ENCODE assay signal across 21 mouse cellular contexts in genomic region chr7:51722420-51722819, GRCm38 (mm10).
DNase-seq lines count a peak whose midpoint lies in the region; ATAC-seq lines count a peak whose summit lies in the region.
"Had no signal": no experiment of that assay in that cellular context is flagged by ENCODE, and none has a peak within 500 bp of the region (broad histone marks: within the 10 kb centered on the region; RNA-seq: fewer than 3 reads in every experiment).

No protein-coding gene starts in this region.

- no peaks in the 10 kb centered on the region for H3K9me3 ChIP-seq in neural tube, embryonic 12.5 days
- no peaks in the 10 kb centered on the region for H3K9me3 ChIP-seq in neural tube, embryonic 15.5 days (replicated peaks)
- no peaks in the 10 kb centered on the region for H3K9me3 ChIP-seq in limb, embryonic 11.5 days (ENCODE audit: control insufficient read depth, low read length)
- H3K9me3 ChIP-seq: embryonic facial prominence, embryonic 13.5 days; forebrain, embryonic 12.5 days; heart, embryonic 13.5 days; hindbrain, embryonic 15.5 days had no signal

- ATAC-seq in neural tube, embryonic 12.5 days (ENCODE audit: low FRiP score, low read depth) = peak; percentile 76
- no peak for ATAC-seq in neural tube, embryonic 15.5 days (ENCODE audit: low FRiP score)
- ATAC-seq in limb, embryonic 11.5 days (ENCODE audit: insufficient number of reproducible peaks, low FRiP score, low TSS enrichment, low read depth) = 0 out of 2 replicates have a peak, but pooled peaks have one; percentile 51
- ATAC-seq: forebrain, postnatal 0 days; inflammation-experienced regulatory T-cells, adult 6 months had no signal

- H3K9ac ChIP-seq in neural tube, embryonic 12.5 days = no peak overlapping the region
- no peak overlapping the region for H3K9ac ChIP-seq in neural tube, embryonic 15.5 days (replicated peaks)
- no peak overlapping the region for H3K9ac ChIP-seq in limb, embryonic 11.5 days (ENCODE audit: low read length)
- H3K9ac ChIP-seq: embryonic facial prominence, embryonic 13.5 days; forebrain, embryonic 12.5 days; forebrain, postnatal 0 days; heart, embryonic 13.5 days; hindbrain, embryonic 15.5 days had no signal

- H3K27me3 ChIP-seq in neural tube, embryonic 12.5 days (replicated peaks) = no peaks in the 10 kb centered on the region
- H3K27me3 ChIP-seq in neural tube, embryonic 15.5 days (replicated peaks) = no peaks in the 10 kb centered on the region
- H3K27me3 ChIP-seq in limb, embryonic 11.5 days (ENCODE audit: control insufficient read depth, insufficient read depth, low read length) = no peaks in the 10 kb centered on the region
- H3K27me3 ChIP-seq: CH12.LX; embryonic facial prominence, embryonic 13.5 days; forebrain, embryonic 12.5 days; heart, embryonic 13.5 days; hindbrain, embryonic 15.5 days had no signal

- H3K4me2 ChIP-seq in neural tube, embryonic 12.5 days (replicated peaks) = no peak overlapping the region
- no peak overlapping the region for H3K4me2 ChIP-seq in neural tube, embryonic 15.5 days
- H3K4me2 ChIP-seq in limb, embryonic 11.5 days (ENCODE audit: low read depth, severe bottlenecking) = no peak overlapping the region
- H3K4me2 ChIP-seq: embryonic facial prominence, embryonic 13.5 days; forebrain, embryonic 12.5 days; heart, embryonic 13.5 days; hindbrain, embryonic 15.5 days had no signal

- WGBS in neural tube, embryonic 12.5 days = 57% methylated on average over 5 of the region's 5 CpGs
- 45% methylated on average over 5 of the region's 5 CpGs for WGBS in neural tube, embryonic 15.5 days
- 38% methylated on average over 5 of the region's 5 CpGs for WGBS in limb, embryonic 11.5 days

- H3K4me1 ChIP-seq in neural tube, embryonic 12.5 days = no peaks in the 10 kb centered on the region
- no peaks in the 10 kb centered on the region for H3K4me1 ChIP-seq in neural tube, embryonic 15.5 days
- H3K4me1 ChIP-seq in limb, embryonic 11.5 days (ENCODE audit: control insufficient read depth, insufficient read depth, low read length) = peaks cover 4% of the 10 kb centered on the region; the same call in 1 of the 2 replicates
- H3K4me1 ChIP-seq: embryonic facial prominence, embryonic 13.5 days; forebrain, embryonic 12.5 days; heart, embryonic 13.5 days; hindbrain, embryonic 15.5 days had no signal

- DNase-seq in embryo, embryonic 11 days = peak; percentile 10
- peak; percentile 26 for DNase-seq in limb, embryonic 11.5 days (ENCODE audit: low spot score)
- no peak for DNase-seq in T-cell, adult 2 months (ENCODE audit: low spot score)
- DNase-seq in adrenal gland, postnatal 14 days = no peak
- no peak for DNase-seq in cerebellum, adult 8-10 months
- DNase-seq: adrenal gland, postnatal 10 days; cerebellum, adult 11-12 months; cerebellum, adult 9-11 months; cerebellum, postnatal 36 days; forebrain, postnatal 0 days; gastrocnemius, adult 2 months; gastrocnemius, postnatal 25 days; heart, postnatal 36 days had no signal

- H3K36me3 ChIP-seq in neural tube, embryonic 12.5 days = no peaks in the 10 kb centered on the region
- H3K36me3 ChIP-seq in neural tube, embryonic 15.5 days = no peaks in the 10 kb centered on the region
- H3K36me3 ChIP-seq in limb, embryonic 11.5 days (ENCODE audit: control insufficient read depth, insufficient read depth, low read length) = no peaks in the 10 kb centered on the region
- H3K36me3 ChIP-seq: embryonic facial prominence, embryonic 13.5 days; forebrain, embryonic 12.5 days; heart, embryonic 13.5 days; hindbrain, embryonic 15.5 days had no signal

- H3K4me3 ChIP-seq in neural tube, embryonic 12.5 days = no peak overlapping the region
- no peak overlapping the region for H3K4me3 ChIP-seq in neural tube, embryonic 15.5 days (replicated peaks)
- no peak overlapping the region for H3K4me3 ChIP-seq in limb, embryonic 11.5 days (ENCODE audit: low read depth, low read length)
- H3K4me3 ChIP-seq: embryonic facial prominence, embryonic 13.5 days; forebrain, embryonic 12.5 days; gastrocnemius, adult 2 months; heart, embryonic 13.5 days; hindbrain, embryonic 15.5 days had no signal

- H3K27ac ChIP-seq in neural tube, embryonic 12.5 days = no peak overlapping the region
- H3K27ac ChIP-seq in neural tube, embryonic 15.5 days (replicated peaks) = no peak overlapping the region
- H3K27ac ChIP-seq in limb, embryonic 11.5 days (replicated peaks; ENCODE audit: low read depth, low read length) = no peak overlapping the region
- H3K27ac ChIP-seq: embryonic facial prominence, embryonic 13.5 days; forebrain, embryonic 12.5 days; gastrocnemius, adult 2 months; heart, embryonic 13.5 days; hindbrain, embryonic 15.5 days had no signal

Comparison
In these comparisons a context has a peak if more than half of its experiments do, and no peak if none do; other contexts are left out.
1. DNase-seq: peak in embryo, embryonic 11 days (single experiment) and limb, embryonic 11.5 days (single experiment); none in T-cell, adult 2 months (single experiment), adrenal gland, postnatal 14 days (single experiment) and cerebellum, adult 8-10 months (single experiment).